Mouse (Mus musculus) right cerebral cortex, postnatal 14 days (tissue): ENCODE results near the gene Mcts2.
"Not testable (repeated sequence)": the region's sequence is repeated elsewhere in the genome, so short reads cannot be mapped to it uniquely, and the experiment has no call there.

Source experiments
- DNase-seq: peaks from one replicate; pipeline ENCODE4 v3.0.0; 2022

Gene Mcts2

DNA sequence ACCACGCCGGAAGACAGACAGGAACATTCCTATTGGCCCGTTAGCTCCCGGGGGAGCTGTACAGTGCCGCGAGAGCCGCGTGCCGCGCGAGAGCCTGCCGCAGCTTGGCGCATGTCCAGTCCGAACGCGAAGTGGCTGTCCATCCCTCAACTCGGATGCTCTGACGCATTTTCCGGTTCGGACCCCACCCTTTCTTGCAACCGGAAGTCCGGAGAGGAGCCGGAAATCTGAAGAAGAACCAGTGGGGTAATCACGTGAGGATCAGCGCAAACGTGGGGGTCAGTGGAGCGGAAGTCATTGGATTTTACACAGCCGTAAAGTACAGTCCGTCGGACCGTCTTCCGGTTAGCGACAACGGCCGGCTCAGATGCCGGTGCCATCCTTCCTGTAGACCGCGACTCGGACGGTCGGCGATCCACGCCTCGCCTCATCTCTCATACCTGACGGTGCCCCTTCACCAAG, at the start of gene Mcts2:
Gene Mcts2 (plus strand): TSS at position 230 of the 462 bp plus-strand sequence.
- peak; percentile 94 for DNase-seq

DNA sequence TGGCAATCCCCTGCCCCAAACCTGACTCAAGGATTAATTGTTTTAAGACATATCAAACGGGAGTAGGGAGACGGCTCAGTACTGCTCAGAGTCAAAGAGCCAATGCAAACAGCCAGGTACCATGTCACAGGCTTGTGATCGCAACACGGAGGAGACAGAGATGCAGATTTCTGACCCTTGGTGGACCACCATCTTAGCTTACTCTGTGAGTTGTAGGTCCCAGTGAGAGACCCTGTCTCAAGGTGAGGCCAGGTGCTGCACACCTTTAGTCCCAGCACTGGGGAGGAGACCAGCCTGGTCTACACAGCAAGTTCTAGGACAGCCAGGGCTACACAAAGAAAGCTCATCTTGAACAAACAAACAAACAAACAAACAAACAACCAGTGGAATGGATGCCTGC, 49.5 kb upstream of the Mcts2 start:
- DNase-seq: no peak

DNA sequence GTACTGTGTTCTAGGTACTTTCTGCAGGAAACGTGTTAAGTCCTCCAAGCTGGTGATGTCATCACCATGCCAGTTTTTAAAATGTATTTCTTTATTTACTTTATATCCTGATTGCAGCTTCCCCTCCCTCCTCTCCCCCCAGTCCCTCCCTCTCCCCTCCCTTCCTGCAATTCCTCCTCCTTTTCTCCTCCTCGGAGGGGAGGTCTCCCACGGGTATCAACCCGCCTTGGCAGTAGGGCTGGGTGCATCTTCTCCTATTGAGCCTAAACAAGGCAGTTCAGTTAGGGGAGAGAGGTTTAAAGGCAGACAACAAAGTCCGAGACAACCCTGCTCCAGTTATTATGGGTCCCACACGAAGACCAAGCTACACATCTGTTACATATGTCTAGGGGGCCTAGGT, 48.0 kb upstream of the Mcts2 start:
- no peak for DNase-seq

DNA sequence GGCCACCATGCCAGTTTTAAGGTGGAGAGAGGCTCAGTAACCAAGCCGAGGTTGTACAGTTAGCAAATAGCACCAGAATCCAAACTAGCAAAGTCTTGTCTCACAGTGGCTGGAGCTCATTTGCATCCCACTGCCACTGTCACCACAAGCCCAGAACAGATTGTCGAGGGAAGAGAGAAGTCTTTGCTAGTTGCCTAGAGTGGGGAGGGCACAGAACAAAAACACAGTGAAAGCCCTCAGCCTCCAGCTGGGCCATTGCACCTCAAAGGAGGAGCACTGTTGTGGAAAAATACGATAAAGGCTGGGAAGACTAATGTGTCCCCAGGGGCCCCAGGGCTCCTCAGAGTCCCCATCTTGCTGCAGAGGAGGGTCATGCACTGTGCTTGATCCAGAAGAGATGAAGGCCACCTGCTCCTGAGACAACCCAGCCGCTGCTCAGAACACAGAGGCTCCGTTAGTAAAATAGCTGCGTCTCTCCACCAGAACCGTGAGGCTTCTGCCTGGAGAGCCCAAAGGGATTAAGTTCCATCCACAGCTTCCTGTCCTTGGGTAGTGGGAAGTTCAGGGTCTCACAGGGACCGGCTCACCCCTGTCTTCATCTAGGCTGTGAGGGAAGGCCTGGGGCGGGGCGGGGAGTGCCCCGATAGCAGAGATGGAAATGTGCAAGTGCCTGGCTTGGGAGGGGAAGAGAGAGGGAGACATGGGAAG, 47.3 kb upstream of the Mcts2 start:
- no peak for DNase-seq

DNA sequence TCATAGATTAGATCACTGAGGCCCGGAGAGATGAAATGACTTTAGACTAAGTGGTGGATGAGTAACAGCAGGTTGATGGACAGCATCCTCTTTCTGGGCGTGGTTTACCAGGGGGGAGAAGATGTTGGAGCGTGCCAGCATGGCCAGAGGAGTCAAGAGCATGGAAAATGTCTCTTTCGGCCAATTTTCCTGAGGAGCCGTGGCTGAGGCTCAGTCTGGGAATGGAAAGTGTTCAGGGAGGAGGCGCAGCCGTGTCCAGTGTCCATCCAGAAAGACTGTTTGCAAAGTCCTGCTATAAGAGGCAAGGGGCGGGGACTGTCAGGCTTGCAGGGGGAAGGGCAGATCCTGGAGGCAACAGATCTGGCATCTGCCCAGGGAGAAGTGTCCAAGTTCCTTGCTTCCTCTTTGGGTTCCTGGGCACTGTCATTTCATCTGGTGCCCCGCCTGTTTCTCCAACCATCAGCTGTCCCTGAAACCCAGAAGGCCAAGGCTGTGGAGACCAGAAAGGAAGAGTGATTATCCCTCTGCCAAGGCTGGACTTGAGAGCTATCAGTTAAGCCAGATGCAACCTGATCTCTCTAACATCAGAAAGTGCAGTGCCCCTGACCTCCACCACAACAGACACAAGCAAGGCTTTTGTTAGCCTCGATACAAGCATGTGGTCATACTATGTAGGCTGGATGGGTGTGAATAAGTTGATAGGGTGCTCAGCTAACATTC, 33.8 kb upstream of the Mcts2 start:
- DNase-seq: no peak

DNA sequence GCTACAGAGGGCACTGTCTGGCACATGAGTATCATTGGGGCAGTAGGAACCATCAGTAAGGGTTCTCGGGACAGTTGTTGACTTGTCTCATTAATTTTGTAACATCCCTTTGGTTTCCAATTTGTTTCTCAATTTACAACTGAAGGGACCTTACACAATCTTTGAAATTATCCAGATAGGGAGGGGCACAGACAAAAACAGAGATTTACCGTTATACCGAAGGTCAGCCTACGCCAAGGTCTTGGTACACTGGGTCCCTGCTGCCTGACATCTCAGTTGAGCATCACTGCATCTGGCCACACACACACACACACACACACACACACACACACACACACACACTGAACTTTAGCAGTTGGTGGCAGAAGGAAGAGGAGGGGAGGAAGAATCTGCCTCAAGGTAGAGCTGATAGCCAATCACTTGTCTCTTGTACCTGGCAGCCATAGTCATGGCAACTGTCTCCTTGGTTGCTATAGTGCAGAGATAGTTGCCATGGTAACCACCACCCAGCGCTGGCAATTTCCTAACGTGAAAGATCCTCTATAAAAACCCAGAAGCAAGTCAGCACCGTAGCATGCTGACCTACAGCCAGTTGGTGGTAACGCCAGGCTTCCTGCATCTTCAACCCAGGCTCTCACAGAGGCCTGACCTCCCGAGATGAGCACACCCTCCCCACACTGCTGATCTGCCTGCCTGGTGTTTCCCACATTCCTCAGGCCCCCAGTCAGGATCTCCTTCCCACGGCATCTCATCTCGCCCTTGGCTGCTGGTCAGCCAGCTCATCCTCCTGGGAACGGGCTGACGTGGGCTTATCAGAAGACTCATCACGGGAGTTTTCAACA, 32.7 kb upstream of the Mcts2 start:
- peak; percentile 54 for DNase-seq

DNA sequence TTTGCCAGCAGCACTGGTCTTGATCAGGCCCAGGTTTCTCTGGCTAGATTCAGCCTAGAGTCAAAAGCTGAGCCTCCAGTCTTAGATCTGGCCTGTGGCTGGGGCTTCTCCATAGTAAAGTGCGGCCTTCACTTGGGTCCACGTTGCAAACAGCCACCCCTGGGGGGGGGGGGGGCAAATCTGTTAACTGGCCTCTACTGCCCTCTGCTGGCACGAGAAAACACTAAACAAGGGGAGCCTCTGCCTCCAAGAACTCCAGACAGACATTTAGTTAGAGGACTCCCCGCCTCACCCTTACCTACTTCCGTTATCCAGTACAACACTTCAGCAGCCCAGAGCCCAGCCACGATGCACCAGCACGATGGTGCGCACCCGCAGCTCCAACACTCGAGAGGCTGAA, 29.4 kb upstream of the Mcts2 start:
- peak; percentile 30 for DNase-seq

DNA sequence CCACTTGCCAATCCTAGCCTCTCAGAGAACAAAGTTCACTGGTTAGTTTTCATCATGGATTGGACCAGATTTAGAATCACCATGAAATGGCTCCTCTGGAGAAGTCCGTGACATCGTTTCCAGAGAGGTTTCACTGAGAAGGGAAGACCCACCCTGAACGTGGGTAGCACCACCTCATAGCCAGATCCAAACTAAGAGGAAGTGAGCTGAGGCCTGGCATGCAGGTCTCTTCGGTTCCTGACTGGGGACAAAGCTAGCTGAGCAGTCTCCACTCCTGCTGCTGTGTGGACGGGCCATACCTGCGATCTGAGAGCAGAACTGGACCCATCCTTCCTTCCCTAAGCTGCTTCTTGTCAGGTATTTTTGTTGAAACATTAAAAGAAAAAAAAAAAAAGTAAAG, 25.7 kb upstream of the Mcts2 start:
- no peak for DNase-seq

DNA sequence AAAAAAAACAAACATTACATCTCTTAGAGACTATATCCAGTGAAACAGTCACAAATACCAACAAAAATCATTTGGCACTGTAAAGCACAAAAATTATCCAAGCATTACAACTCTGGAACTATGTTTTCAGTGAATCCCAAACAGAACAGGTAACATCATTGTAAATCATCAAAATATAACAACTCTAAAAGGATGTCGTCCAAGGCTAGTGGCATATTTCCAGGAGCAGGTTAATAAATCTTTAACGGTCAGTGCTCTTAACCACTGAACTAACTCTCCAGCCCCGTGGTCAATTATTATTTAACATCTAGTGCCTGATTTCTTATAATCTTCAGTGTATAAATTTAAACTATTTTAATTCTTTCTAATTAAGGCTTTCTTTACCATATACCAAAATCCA, 20.6 kb upstream of the Mcts2 start:
- DNase-seq: not testable (repeated sequence)

DNA sequence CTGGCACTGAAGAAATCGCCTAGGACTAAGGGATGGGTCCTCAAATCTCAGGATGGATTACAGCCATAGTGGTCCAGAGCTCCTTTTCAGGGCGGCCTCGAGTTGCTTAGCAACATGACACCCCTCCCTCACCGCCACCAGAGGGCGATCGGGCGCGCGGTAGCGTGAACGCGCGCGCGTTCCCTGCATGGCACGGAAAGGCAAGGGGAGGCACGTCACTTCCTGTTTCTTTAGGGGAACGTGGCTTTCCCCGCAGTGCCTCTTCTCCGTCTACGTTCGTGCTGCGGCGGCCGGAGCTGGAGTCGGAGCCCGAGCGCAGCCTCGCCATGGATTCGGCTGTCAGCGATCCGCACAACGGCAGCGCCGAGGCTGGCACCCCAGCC, 17.6 kb upstream of the Mcts2 start, which contains the start of gene H13:
Gene H13 (plus strand): TSS at position 206 of the 383 bp plus-strand sequence.
- DNase-seq: peak; percentile 88

DNA sequence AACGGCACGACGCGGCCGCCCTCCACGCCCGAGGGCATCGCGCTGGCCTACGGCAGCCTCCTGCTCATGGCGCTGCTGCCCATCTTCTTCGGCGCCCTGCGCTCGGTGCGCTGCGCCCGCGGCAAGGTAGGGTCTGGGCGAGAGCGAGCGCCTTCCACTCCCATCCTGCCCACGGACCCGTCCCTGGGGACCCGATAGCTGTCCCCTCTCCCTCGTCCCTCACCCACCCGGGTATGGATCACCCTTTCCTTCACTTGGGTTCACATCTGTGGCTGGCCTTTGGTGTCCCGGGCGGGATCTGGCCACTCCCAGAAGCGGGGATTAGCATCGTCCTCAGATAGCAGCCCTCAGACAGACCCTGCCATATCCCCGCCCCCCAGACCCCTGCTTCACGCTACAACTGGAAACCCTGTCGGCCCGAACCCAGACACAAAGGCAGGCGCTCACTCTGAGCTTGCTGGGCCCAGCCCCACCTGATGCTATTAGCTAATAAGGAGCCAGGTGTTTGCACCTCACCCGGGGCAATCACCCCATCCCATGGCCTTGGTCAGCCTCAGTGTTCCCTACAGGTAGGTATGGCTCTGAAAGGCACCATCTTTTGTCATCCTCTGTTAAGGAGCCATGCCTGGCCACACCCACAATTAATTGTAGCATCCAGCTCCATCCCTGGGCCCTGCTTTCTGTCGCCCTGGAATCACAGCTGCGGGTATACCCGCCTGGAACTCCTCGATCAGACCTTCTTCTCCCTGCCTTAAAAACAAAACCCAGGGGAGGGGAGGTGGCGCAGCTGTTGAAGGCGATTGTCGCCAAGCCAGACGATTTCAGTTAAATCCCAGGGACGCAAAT, 17.0 kb upstream of the Mcts2 start:
- no peak for DNase-seq

DNA sequence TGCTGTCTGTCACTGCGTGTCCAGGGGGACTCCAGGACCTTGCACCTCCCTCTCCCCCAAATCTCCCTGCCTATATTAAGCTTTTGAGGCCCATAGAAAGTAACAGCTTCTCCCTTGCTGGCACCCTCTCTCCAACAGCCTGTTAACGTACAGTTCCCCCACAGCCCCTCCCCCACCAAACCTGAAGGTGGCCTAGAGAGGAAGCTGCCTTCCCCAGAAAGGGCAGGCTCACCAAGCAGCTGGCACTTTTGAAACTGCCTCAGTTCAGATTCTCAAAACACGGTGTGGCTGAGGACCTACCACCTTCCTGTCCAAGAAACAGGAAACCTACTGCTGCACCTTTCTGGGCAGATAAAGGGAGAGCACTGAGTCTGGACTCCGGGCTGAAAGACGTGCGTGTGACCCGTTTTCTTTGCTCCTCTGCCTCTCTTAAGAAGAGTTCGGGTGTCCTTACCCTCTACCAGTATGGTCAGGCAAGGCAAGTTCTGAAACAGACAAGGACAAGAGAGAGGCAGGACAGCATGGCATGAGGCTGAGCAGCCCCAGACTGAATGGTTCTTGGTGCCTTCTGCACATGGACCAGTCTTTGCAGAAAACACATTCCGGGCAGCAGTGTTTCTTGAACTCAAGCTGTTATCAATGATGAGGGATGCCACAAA, 15.7 kb upstream of the Mcts2 start:
- DNase-seq: peak; percentile 71

DNA sequence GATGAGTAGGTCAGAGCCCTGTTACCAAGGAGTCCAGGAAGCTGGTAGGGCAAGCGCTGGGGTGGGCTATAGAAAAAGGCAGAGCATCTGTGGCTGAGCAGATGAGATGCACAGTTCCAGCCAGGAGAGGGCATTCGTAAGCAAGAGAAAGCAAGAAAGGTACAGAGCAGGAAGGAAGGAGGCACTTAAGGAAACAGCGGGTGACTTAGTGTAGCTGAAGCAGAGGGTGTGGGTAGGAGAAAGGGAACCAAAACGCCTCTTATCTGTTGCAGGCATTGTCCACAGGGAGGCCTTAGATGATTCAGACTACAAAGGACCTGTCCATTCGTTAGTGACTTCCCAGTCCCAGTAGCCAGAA, 15.2 kb upstream of the Mcts2 start:
- DNase-seq: peak; percentile 48

DNA sequence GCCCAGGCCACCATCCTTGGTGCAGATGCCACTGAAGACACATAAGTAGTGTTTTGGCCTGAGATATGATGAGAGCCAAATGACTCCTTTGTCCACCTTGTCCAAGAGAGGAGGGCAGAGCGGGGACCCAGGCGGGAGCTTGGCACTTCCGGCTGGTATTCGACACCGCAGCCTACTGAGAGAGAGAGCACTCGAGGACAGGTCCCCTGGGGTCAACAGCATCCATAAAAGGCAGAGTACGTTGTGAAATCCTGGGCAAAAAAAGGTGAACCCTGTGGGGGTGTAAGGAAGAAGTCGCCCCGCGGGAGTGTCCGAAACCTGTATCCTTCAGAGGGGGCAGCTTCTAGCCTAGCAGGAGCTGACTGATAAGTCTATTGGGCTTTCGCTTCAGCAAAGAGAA, 14.7 kb upstream of the Mcts2 start:
- DNase-seq: no peak

DNA sequence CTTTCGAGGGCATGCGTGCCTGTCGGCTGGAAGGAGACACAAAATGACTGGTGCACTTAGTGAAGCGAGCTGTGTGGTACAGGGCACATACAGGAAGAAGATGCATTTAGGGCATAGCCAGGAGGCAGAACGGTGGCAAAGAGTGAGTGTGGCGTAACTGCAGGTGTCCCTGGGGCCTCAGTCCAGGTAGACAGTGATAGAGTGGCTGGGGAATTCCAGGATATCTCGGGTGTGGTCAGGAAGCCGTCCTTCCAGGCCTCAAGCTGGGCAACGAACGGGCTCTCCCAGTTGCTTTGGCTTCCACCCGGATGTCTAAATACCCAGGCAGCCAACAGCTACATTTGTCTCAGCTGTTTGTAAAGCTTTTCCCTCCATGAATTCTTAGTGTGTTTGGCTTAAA, 12.7 kb upstream of the Mcts2 start:
- DNase-seq: no peak

DNA sequence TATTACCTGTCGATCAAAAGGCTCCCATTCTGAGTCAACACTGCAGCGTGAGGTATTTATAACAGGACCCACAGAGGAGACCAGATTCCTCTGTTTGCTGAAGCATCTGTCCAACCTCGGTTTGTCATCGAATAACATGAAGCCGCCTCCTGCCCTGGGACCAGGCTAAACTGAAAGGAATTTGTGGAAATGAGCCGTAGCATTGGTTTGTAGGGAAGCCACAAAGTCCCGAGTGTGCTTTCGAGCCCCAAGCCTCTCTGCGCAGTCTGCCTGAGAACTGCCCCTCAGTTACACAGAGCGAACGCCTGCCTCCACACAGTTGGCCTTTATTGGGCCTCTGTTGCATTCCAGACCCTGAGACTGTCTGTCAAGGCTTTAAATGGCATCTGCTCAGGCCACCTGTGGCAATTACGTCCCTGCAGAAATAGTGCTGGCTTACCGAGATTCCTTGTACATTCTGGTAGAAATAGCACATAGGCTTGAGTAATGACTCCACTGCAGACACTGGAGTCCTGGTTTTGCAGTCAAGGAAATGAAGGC, 11.5 kb upstream of the Mcts2 start:
- no peak for DNase-seq

DNA sequence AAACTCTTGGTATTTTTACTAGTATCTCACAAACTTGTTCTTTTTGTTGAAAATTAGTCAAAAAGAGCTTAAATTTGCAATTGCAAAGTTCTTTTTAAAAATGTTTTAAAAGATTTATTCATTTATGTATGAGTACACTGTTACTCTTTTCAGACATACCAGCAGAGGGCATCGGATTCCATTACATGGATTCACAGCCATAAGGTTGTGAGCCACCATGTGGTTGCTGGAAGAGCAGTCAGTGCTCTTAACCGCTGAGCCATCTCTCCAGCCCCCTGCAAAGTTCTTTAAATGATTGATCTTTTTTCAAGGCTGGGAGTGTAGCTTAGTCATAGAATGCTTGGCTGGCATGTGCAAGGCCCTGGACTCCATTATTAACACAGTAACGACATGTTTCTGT, 8.5 kb upstream of the Mcts2 start:
- DNase-seq: no peak

DNA sequence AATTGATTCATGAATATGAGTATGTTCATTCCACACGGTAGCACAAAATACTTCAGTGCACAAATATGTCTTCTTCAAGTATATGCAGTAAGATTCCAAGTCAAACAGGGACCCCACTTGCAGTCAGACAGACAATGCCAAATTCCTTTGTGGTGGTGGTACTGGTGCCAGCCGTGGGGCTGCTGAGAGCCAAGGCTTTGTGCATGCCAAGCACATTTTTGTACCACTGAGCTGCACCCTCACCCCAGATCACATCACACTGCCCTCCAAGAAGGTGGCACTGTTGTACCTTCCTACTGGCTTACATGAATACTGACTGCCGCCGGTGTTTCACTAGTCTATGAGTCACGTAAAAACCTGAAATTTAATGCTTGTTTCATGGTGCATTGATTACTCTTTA, 7.9 kb upstream of the Mcts2 start:
- no peak for DNase-seq

DNA sequence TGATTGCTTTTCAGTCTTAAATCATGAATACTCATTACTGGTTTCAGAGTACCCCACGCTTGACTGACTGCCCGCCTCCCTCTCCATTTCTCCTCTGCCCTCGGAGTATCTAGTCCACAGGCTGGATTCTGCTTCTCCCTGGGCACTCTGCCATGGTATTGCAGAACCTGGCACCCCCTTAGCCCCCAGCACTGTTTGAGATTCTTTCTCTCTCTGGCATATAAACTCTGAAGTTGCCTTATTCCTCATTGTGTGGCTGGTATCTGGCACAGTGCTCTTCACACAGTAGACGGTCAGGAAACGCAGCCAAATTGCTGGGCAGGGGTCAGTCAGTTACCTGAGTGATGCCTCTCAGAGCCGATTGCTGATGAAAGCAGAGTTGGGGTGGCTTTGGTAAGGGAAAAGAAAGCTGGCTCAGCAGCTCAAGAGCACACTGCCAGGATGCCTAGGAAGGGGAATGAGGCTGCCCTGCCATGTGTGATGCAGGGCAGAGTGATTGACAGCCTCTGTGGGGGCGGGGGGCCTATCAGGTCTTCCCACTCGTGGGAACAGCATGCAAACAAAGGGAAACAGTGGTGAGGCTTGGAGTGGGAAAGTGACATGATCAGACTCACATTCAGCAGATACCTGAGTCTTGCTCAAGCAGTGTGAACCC, 7.0 kb upstream of the Mcts2 start:
- no peak for DNase-seq

DNA sequence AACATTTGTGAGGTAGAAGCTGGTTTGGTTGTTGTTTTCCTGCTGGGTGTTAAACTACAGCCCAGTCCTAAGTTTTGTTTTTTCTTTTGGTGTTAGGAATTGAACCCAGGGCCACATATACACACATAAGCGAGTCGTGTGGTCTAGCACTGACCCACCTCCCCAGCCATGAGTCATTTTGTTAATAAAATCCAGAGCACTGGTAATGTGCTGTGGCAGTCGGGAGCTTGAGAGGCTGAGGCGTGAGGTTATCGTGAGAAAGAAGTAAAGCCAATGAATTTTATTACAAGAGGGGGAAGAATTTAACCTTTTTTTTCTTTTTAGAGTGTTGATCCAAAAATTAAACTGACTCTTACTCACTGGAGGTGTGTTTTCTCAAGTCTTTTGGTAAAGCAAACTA, 3.7 kb upstream of the Mcts2 start:
- DNase-seq: no peak

DNA sequence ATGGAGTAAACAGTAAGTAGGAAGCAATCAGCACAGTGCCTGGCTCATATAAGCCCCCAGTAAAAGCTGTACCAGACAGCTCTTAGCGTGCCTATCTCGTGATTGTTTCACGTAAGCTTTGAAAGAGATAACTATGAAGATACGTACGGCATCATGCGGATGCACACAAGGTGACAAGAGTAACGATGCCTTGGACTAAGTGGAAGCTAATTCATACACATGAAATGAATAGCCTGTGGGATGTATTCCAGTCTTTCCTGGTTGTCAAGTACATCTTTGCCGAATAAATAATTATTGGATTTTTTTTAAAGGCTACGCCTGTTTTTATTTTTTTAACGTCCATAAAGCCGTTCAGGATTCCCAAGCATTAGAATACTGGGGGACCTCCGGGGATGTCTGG, 436 bp upstream of the Mcts2 start:
- DNase-seq: no peak
